Mouse (Mus musculus) bone marrow macrophage, adult 2 months (primary cell): ENCODE measurements around the gene Faim2.

Experiments
- CTCF ChIP-seq: IDR thresholded peaks from 2 replicates; pipeline ENCODE4 v1.5.1; 2012; ENCODE audit warnings: low read depth, mild to moderate bottlenecking, low read length, moderate library complexity
- POLR2A ChIP-seq: IDR thresholded peaks from 2 replicates; pipeline ENCODE4 v1.6.1; 2012; ENCODE audit warnings: mild to moderate bottlenecking, low read depth, low read length, borderline replicate concordance

DNA sequence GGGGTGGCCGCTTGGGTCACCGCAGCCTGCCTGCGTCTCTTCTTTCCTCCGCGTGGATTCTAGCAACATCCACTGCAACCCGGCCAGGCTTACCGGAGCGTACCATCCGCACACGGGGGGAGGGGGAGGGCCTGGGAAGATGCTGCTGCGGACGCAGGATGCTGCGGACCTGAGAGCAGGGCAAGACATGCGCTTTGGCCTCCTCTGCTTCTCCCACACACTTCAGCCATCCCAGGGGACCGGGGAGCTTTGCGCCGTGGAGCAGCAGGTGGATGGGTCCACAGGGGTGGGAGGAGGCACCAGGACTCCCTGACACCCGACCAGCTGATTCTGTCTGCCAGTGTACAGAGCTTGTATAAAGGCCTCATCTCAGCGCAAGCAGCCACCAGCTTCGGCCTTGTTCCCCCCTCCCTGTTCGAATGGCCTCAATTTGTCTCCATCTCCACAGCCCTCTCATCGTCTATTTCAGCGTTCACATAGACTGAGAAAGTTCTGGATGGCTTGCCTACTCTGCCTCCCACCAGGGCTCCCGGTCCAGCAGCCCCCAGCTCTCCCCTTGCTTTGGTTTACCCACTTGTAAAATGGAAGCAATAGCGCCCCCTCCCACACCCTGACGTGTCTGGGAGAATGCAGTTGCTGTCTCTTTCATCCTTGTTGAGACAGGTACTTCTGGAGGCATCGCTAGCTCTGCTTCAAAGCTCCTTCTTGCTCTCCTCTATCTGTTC, at the start of gene Faim2:
- TF ChIP-seq CTCF: no peak
- no peak for TF ChIP-seq POLR2A
